In genomic region chr15:98391903-98392187, GRCm38 (mm10) we compare ENCODE assay signal across 17 mouse cellular contexts. TPM values are rescaled to one million over a fixed set of nuclear protein-coding genes. Genes with fewer than 3 reads are reported as not detected.
DNase-seq lines count a peak whose midpoint lies in the region; ATAC-seq lines count a peak whose summit lies in the region.
"Had no signal": no experiment of that assay in that cellular context is flagged by ENCODE, and none has a peak within 500 bp of the region (broad histone marks: within the 10 kb centered on the region; RNA-seq: fewer than 3 reads in every experiment).

No protein-coding gene starts in this region.

- no peak overlapping the region for H3K27ac ChIP-seq in lung, embryonic 15.5 days
- no peak overlapping the region for H3K27ac ChIP-seq in heart, embryonic 12.5 days (ENCODE audit: poor library complexity, severe bottlenecking)

- DNase-seq in adrenal gland, adult 2 months = peak; percentile 46
- no peak for DNase-seq in adrenal gland, postnatal 4 days (ENCODE audit: low spot score in 2 of 2)
- no peak for DNase-seq in lung, adult 18-20 months
- DNase-seq in adrenal gland, postnatal 36 days = peak; percentile 57 to 59
- peak; percentile 4 for DNase-seq in lung, postnatal 14 days
- DNase-seq in retina, postnatal 1 day = no peak
- DNase-seq: kidney, postnatal 36 days had no signal

- no peak overlapping the region for H3K4me3 ChIP-seq in lung, embryonic 15.5 days
- H3K4me3 ChIP-seq in heart, embryonic 12.5 days = no peak overlapping the region
- H3K4me3 ChIP-seq: myocyte had no signal

- H3K9ac ChIP-seq in lung, embryonic 15.5 days = no peak overlapping the region
- H3K9ac ChIP-seq in heart, embryonic 12.5 days = no peak overlapping the region

- no peak overlapping the region for H3K4me2 ChIP-seq in lung, embryonic 15.5 days
- no peak overlapping the region for H3K4me2 ChIP-seq in heart, embryonic 12.5 days
- H3K4me2 ChIP-seq: liver, embryonic 11.5 days had no signal

- H3K4me1 ChIP-seq in lung, embryonic 15.5 days = 0 out of 2 replicates have a peak, but pooled peaks cover 5% of the 10 kb centered on the region
- no peaks in the 10 kb centered on the region for H3K4me1 ChIP-seq in heart, embryonic 12.5 days (replicated peaks)

- no peaks in the 10 kb centered on the region for H3K27me3 ChIP-seq in lung, embryonic 15.5 days
- H3K27me3 ChIP-seq in heart, embryonic 12.5 days (replicated peaks) = no peaks in the 10 kb centered on the region; the same call in 1 of the 2 replicates

- no peaks in the 10 kb centered on the region for H3K36me3 ChIP-seq in lung, embryonic 15.5 days
- H3K36me3 ChIP-seq in heart, embryonic 12.5 days = no peaks in the 10 kb centered on the region

- peak; percentile 70 for ATAC-seq in lung, embryonic 15.5 days (ENCODE audit: borderline replicate concordance, extremely low read depth, low FRiP score, low TSS enrichment)
- no peak for ATAC-seq in heart, embryonic 12.5 days (ENCODE audit: insufficient number of reproducible peaks, low FRiP score)
- ATAC-seq: forebrain, embryonic 16.5 days had no signal

- WGBS in lung, embryonic 15.5 days = 19% methylated on average over 2 of the region's 2 CpGs
- WGBS in heart, embryonic 12.5 days = 42% methylated on average over 2 of the region's 2 CpGs

- H3K9me3 ChIP-seq in lung, embryonic 15.5 days = no peaks in the 10 kb centered on the region
- peaks cover 11% of the 10 kb centered on the region for H3K9me3 ChIP-seq in heart, embryonic 12.5 days (replicated peaks)

RNA-seq across cellular contexts. Expression of gene Olfr283, which starts 11.1 kb away (rescaled TPM):
- not detected for total RNA-seq in adrenal gland, adult 2 months (2021)
- not detected in 2 replicates for polyA plus RNA-seq in adrenal gland, adult 2 months (2012; rRNA removed)
- not detected for total RNA-seq in adrenal gland, postnatal 4 days (2021)
- polyA plus RNA-seq in lung, embryonic 15.5 days (2015; fragmentation: Nextera tagmentation; extraction: Ambion mirVana) = not detected in 2 replicates
- total RNA-seq in adrenal gland, postnatal 36 days (2021) = not detected
- polyA plus RNA-seq in heart, embryonic 12.5 days (2016; fragmentation: Nextera tagmentation; extraction: Ambion mirVana) = not detected in 2 replicates
- total RNA-seq: left cerebral cortex, adult 18-20 months had no signal
- polyA plus RNA-seq: forebrain, embryonic 16.5 days; gonadal fat pad, adult 2 months; heart, embryonic 16.5 days; liver, embryonic 11.5 days; myocyte; small intestine, adult 2 months had no signal

RNA-seq across cellular contexts. Expression of gene Olfr282, which starts 39.2 kb away (rescaled TPM):
- not detected for total RNA-seq in adrenal gland, adult 2 months (2021)
- polyA plus RNA-seq in adrenal gland, adult 2 months (2012; rRNA removed) = not detected in 2 replicates
- not detected for total RNA-seq in adrenal gland, postnatal 4 days (2021)
- not detected in 2 replicates for polyA plus RNA-seq in lung, embryonic 15.5 days (2015; fragmentation: Nextera tagmentation; extraction: Ambion mirVana)
- not detected for total RNA-seq in adrenal gland, postnatal 36 days (2021)
- not detected in 2 replicates for polyA plus RNA-seq in heart, embryonic 12.5 days (2016; fragmentation: Nextera tagmentation; extraction: Ambion mirVana)
- total RNA-seq: left cerebral cortex, adult 18-20 months had no signal
- polyA plus RNA-seq: cortical plate, adult 2 months; forebrain, embryonic 16.5 days; gonadal fat pad, adult 2 months; heart, embryonic 16.5 days; liver, embryonic 11.5 days; myocyte; small intestine, adult 2 months had no signal

RNA-seq across cellular contexts. Expression of gene Olfr284, which starts 51.1 kb away (rescaled TPM):
- total RNA-seq in adrenal gland, adult 2 months (2021) = not detected
- polyA plus RNA-seq in adrenal gland, adult 2 months (2012; rRNA removed) = not detected in 2 replicates
- not detected for total RNA-seq in adrenal gland, postnatal 4 days (2021)
- not detected in 2 replicates for polyA plus RNA-seq in lung, embryonic 15.5 days (2015; fragmentation: Nextera tagmentation; extraction: Ambion mirVana)
- total RNA-seq in adrenal gland, postnatal 36 days (2021) = not detected
- polyA plus RNA-seq in heart, embryonic 12.5 days (2016; fragmentation: Nextera tagmentation; extraction: Ambion mirVana) = not detected in 2 replicates
- total RNA-seq: left cerebral cortex, adult 18-20 months had no signal
- polyA plus RNA-seq: cortical plate, adult 2 months; forebrain, embryonic 16.5 days; gonadal fat pad, adult 2 months; heart, embryonic 16.5 days; liver, embryonic 11.5 days; myocyte; small intestine, adult 2 months had no signal

Comparison
In these comparisons a context has a peak if more than half of its experiments do, and no peak if none do; other contexts are left out.
1. DNase-seq: peak in adrenal gland, adult 2 months (single experiment), adrenal gland, postnatal 36 days (2 of 2) and lung, postnatal 14 days (single experiment); none in adrenal gland, postnatal 4 days (0 of 2), lung, adult 18-20 months (0 of 2) and retina, postnatal 1 day (single experiment).